Mouse (Mus musculus): ENCODE results near the gene Sh2b1. TPM values are rescaled to one million over a fixed set of nuclear protein-coding genes. Genes with fewer than 3 reads are reported as not detected.

Gene Sh2b1
- polyA plus RNA-seq, 1 experiment: 58.8 TPM

DNA sequence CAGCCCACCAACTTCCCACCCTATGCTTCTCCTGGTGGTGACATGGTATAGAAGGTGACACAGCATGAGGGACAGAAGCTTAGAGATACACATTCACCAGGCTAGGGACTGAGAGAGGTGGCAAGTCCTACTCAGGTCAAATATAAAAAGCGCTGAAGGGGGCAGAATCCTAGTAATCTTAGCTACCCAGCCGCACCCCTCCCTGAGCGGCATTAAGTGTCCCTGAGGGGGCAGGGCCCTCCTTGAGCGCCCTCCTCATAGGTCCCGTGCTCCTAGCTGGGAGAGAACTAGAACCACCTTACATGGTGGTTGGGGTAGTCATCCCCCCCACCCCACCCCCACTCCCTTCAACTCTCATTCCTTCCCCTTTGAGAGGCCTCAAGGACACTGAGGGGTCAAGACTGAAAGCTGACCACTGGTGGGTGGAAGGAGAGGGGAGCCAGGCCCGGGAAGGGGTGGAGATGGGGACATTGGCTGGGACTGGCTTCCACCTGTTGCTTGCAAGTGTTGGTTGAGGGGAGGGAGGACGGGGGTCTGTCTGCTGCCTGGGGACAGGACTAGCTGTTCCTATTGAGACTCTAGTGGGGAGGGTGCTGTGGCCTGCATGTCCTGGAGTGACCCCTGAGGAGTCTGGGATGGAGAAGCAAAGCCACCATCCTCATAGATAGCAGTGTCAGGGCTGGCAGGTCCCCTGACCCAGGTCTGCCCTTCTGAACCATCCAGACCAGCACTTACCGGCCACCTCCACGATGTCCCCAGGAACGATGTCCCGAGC, 16.2 kb downstream of the Sh2b1 start:
- H3K4me3 ChIP-seq: peak overlapping the region; percentile 54
- H3K36me3 ChIP-seq (ENCODE audit: control insufficient read depth, insufficient read depth): peaks cover 27% of the 10 kb centered on the region
- peak overlapping the region; percentile 82 for H3K4me2 ChIP-seq (ENCODE audit: low read depth)
- peaks cover 8% of the 10 kb centered on the region for H3K79me2 ChIP-seq (ENCODE audit: control insufficient read depth, insufficient read depth)
- peak; percentile 33 to 93 (median 43) for TF ChIP-seq MYOG (IDR thresholded peaks at IDR 0.05; ENCODE audit: control insufficient read depth in 1 of 3, insufficient read depth in 1 of 3, insufficient read length in 2 of 3, low read depth in 2 of 3)
- TF ChIP-seq E2F4 (IDR thresholded peaks at IDR 0.05; ENCODE audit: insufficient read depth): no peak
- peak; percentile 20 for TF ChIP-seq TCF12 (IDR thresholded peaks at IDR 0.05; ENCODE audit: insufficient read depth, poor library complexity, severe bottlenecking)
- peak; percentile 72 to 97 (median 86) for TF ChIP-seq MYOD1 (IDR thresholded peaks at IDR 0.05; ENCODE audit: control insufficient read depth in 1 of 3, insufficient read length in 2 of 3, low read depth in 2 of 3)
- TF ChIP-seq POLR2AphosphoS2 (IDR thresholded peaks at IDR 0.05; ENCODE audit: insufficient read length, low read depth): peak; percentile 59
- TF ChIP-seq SRF (IDR thresholded peaks at IDR 0.05; ENCODE audit: control insufficient read depth, insufficient read length, low read depth): no peak
- no peak for TF ChIP-seq CEBPB (IDR thresholded peaks at IDR 0.05; ENCODE audit: insufficient read depth, poor library complexity, severe bottlenecking)
- no peak for TF ChIP-seq TCF3 (IDR thresholded peaks at IDR 0.05; ENCODE audit: insufficient read length, low read depth)
- no peak for TF ChIP-seq USF1 (IDR thresholded peaks at IDR 0.05; ENCODE audit: low read depth)
- no peak for TF ChIP-seq MAX (IDR thresholded peaks at IDR 0.05; ENCODE audit: low read depth)
- no peak for TF ChIP-seq REST (IDR thresholded peaks at IDR 0.05; ENCODE audit: insufficient read depth, insufficient read length)
- peak; percentile 46 for TF ChIP-seq POLR2A (IDR thresholded peaks at IDR 0.05; ENCODE audit: insufficient read length, low read depth)
- no peaks in the 10 kb centered on the region for H3K27me3 ChIP-seq (ENCODE audit: control insufficient read depth, insufficient read depth, insufficient read length)
- H3ac ChIP-seq (ENCODE audit: control insufficient read depth, insufficient read length): no peak overlapping the region

- peak overlapping the region; percentile 54 for H3K4me3 ChIP-seq
- no peaks in the 10 kb centered on the region for H3K27me3 ChIP-seq (ENCODE audit: control insufficient read depth, insufficient read depth, insufficient read length)
- H3K4me2 ChIP-seq (ENCODE audit: low read depth): peak overlapping the region; percentile 82
- peaks cover 27% of the 10 kb centered on the region for H3K36me3 ChIP-seq (ENCODE audit: control insufficient read depth, insufficient read depth)
- no peak overlapping the region for H3ac ChIP-seq (ENCODE audit: control insufficient read depth, insufficient read length)
- peaks cover 8% of the 10 kb centered on the region for H3K79me2 ChIP-seq (ENCODE audit: control insufficient read depth, insufficient read depth)
- TF ChIP-seq CEBPB (IDR thresholded peaks at IDR 0.05; ENCODE audit: insufficient read depth, poor library complexity, severe bottlenecking): no peak
- TF ChIP-seq POLR2AphosphoS2 (IDR thresholded peaks at IDR 0.05; ENCODE audit: insufficient read length, low read depth): peak; percentile 65
- no peak for TF ChIP-seq MYOD1 (IDR thresholded peaks at IDR 0.05; ENCODE audit: control insufficient read depth in 1 of 3, insufficient read length in 2 of 3, low read depth in 2 of 3)
- peak; percentile 14 for TF ChIP-seq POLR2A (IDR thresholded peaks at IDR 0.05; ENCODE audit: insufficient read length, low read depth)
These were observed 17.0 kb downstream of the Sh2b1 start for GRCm38 (mm10) chr7:126458225-126458624.

GRCm38 (mm10) chr7:126456382-126457266, 18.6 kb downstream of the Sh2b1 start:
- peak overlapping the region; percentile 82 for H3K4me2 ChIP-seq (ENCODE audit: low read depth)
- H3K27me3 ChIP-seq (ENCODE audit: control insufficient read depth, insufficient read depth, insufficient read length): no peaks in the 10 kb centered on the region
- H3K4me3 ChIP-seq: peak overlapping the region; percentile 54
- no peaks in the 10 kb centered on the region for H3K79me2 ChIP-seq (ENCODE audit: control insufficient read depth, insufficient read depth)
- no peak overlapping the region for H3ac ChIP-seq (ENCODE audit: control insufficient read depth, insufficient read length)
- TF ChIP-seq USF1 (IDR thresholded peaks at IDR 0.05; ENCODE audit: low read depth): no peak
- TF ChIP-seq REST (IDR thresholded peaks at IDR 0.05; ENCODE audit: insufficient read depth, insufficient read length): no peak
- peak in 2 of 3 experiments; percentile 16 to 46 for TF ChIP-seq MYOD1 (IDR thresholded peaks at IDR 0.05; ENCODE audit: control insufficient read depth in 1 of 3, insufficient read length in 2 of 3, low read depth in 2 of 3)
- TF ChIP-seq TCF3 (IDR thresholded peaks at IDR 0.05; ENCODE audit: insufficient read length, low read depth): no peak
- peak; percentile 59 for TF ChIP-seq POLR2AphosphoS2 (IDR thresholded peaks at IDR 0.05; ENCODE audit: insufficient read length, low read depth)
- no peak for TF ChIP-seq MAX (IDR thresholded peaks at IDR 0.05; ENCODE audit: low read depth)
- TF ChIP-seq TCF12 (IDR thresholded peaks at IDR 0.05; ENCODE audit: insufficient read depth, poor library complexity, severe bottlenecking): no peak
- no peak for TF ChIP-seq SRF (IDR thresholded peaks at IDR 0.05; ENCODE audit: control insufficient read depth, insufficient read length, low read depth)
- TF ChIP-seq MYOG (IDR thresholded peaks at IDR 0.05; ENCODE audit: control insufficient read depth in 1 of 3, insufficient read depth in 1 of 3, insufficient read length in 2 of 3, low read depth in 2 of 3): peak in 1 of 3 experiments; percentile 23
- no peak for TF ChIP-seq POLR2A (IDR thresholded peaks at IDR 0.05; ENCODE audit: insufficient read length, low read depth)
- no peak for TF ChIP-seq CEBPB (IDR thresholded peaks at IDR 0.05; ENCODE audit: insufficient read depth, poor library complexity, severe bottlenecking)
- no peak for TF ChIP-seq E2F4 (IDR thresholded peaks at IDR 0.05; ENCODE audit: insufficient read depth)
- H3K36me3 ChIP-seq (ENCODE audit: control insufficient read depth, insufficient read depth): peaks cover 37% of the 10 kb centered on the region

DNA sequence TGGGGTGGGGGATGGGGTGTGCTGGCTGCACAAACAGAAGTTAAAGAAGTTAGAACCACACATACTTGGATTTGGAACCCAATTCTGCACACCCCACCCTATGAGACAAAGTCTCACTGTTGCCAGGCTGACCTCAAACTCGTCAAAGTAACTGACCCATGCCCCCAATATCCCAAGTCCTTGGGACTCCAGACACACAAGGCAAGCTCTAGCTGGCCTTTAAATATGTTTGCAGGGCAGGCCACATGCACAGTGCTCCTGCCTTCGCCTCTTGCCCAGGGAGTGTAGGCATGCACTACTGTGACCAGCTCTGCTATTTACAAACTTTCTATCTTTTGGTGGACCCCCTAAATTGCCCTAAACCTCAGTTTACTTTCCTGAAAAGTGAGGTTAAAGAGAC, 20.0 kb downstream of the Sh2b1 start:
- TF ChIP-seq MAX (IDR thresholded peaks at IDR 0.05; ENCODE audit: low read depth) (no peak), SRF (IDR thresholded peaks at IDR 0.05; ENCODE audit: control insufficient read depth, insufficient read length, low read depth) (no peak), POLR2AphosphoS2 (IDR thresholded peaks at IDR 0.05; ENCODE audit: insufficient read length, low read depth) (peak; percentile 58), MYOG (IDR thresholded peaks at IDR 0.05; ENCODE audit: control insufficient read depth in 1 of 3, insufficient read depth in 1 of 3, insufficient read length in 2 of 3, low read depth in 2 of 3) (no peak), POLR2A (IDR thresholded peaks at IDR 0.05; ENCODE audit: insufficient read length, low read depth) (peak; percentile 24), CEBPB (IDR thresholded peaks at IDR 0.05; ENCODE audit: insufficient read depth, poor library complexity, severe bottlenecking) (no peak), E2F4 (IDR thresholded peaks at IDR 0.05; ENCODE audit: insufficient read depth) (no peak)
- Histone ChIP-seq H3K4me2 (ENCODE audit: low read depth) (peak overlapping the region; percentile 82), H3K36me3 (ENCODE audit: control insufficient read depth, insufficient read depth) (peaks cover 51% of the 10 kb centered on the region), H3ac (ENCODE audit: control insufficient read depth, insufficient read length) (no peak overlapping the region), H3K27me3 (ENCODE audit: control insufficient read depth, insufficient read depth, insufficient read length) (no peaks in the 10 kb centered on the region), H3K79me2 (ENCODE audit: control insufficient read depth, insufficient read depth) (no peaks in the 10 kb centered on the region), H3K4me3 (no peak overlapping the region)
